Mouse (Mus musculus): Measurements from ENCODE around the gene Lipo4.
"Not testable (repeated sequence)": the region's sequence is repeated elsewhere in the genome, so short reads cannot be mapped to it uniquely, and the experiment has no call there.

The Lipo4 gene

DNA sequence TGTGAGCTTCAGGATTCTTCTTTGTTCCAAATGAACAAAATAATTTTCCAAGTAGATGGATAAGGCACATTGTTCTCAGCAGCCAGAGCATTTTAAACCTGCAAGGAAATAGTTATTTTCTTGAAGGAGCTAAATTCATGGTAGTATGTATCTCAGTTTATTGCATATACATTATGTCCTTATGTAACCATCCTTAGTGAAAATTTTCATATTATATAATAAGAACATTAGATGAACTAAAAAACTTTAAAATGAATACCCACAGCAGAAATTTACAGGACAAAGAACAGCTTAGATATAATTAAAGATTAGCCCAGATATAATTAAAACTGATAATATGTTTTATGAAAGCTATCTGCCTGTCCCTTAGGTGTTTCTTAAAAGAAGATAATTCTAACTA, at the start of gene Lipo4:
Lipo4 (minus strand) TSS at position 101 of the 400 bp plus-strand sequence.
- no peak for DNase-seq (ENCODE audit: low spot score)

GRCm38 (mm10) chr19:33456426-33456825, 61.2 kb downstream of the Lipo4 start:
- not testable (repeated sequence) for DNase-seq (ENCODE audit: low spot score)

GRCm38 (mm10) chr19:33453725-33454124, 63.9 kb downstream of the Lipo4 start:
- no peak for DNase-seq (ENCODE audit: low spot score)

Measured in T-cell, adult 2 months (primary cell).